Mouse (Mus musculus) bone marrow macrophage, adult 2 months (primary cell): Measurements from ENCODE around the gene Tmem237.

ENCODE experiments used
- CTCF ChIP-seq: IDR thresholded peaks from 2 replicates; pipeline ENCODE4 v1.5.1; 2012; ENCODE audit warnings: low read depth, mild to moderate bottlenecking, low read length, moderate library complexity
- POLR2A ChIP-seq: IDR thresholded peaks from 2 replicates; pipeline ENCODE4 v1.6.1; 2012; ENCODE audit warnings: mild to moderate bottlenecking, low read depth, low read length, borderline replicate concordance

GRCm38 (mm10) chr1:59160871-59161270 lies 40.7 kb upstream of the Tmem237 start:
- TF ChIP-seq CTCF: no peak
- no peak for TF ChIP-seq POLR2A
